Mouse (Mus musculus) lung, adult 18-20 months (tissue): ENCODE data around the gene Magea4.

ENCODE experiments used
- DNase-seq, 2 experiments: peaks; one replicate each; pipeline ENCODE4 v3.0.0; 2022; ENCODE audit warnings: mixed read lengths in 2 of 2

Gene Magea4

DNA sequence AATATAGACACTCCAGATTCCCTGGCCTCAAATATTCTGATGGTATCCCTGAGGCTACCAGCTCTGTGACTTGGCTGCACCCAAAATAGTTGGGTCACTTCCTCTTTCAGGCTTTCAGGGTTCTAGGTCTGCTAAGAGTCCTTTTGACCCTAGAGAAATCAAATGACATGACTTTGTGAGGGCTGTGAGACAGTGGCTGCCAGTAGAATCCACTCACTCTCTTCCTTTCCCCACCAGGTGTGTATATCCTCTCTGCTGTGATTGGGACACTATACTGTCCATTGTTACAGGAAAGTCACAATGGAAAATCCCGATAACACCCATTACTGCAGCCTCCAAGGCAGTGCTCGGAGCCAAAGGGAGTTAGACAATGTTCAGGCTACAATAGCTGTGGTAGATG lies at the start of gene Magea4:
Magea4 (plus strand) TSS at position 301 of the 400 bp plus-strand sequence.
- DNase-seq = no peak

DNA sequence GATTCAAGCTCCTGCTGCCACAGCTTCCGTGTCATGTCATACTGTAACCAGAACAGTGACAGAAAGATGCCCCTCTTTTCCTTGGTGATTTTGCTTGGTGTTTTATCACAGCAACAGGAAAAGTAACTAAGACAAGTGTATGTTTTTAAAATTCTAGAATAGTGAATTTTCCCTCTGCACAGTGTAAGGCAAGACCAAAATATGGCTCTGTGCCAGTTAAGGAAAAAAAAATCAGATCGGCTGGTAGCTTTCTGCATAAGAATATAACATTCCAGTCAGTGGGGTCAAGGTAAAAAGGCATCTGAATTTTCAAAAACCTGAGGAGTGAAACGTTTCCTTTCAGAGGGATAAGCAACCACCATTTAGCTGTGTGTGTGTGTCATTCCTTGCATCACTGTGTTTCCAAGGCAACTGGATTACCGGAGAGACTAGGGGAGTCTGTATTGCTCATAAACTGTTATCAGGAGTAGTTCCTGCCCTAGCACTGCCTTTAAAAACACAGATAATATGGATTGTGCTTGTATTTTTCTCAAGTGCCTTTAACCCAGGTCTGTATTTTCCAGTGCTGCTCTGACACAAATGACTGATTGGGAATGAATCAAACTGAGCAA lies 18.8 kb upstream of the Magea4 start:
- no peak for DNase-seq

DNA sequence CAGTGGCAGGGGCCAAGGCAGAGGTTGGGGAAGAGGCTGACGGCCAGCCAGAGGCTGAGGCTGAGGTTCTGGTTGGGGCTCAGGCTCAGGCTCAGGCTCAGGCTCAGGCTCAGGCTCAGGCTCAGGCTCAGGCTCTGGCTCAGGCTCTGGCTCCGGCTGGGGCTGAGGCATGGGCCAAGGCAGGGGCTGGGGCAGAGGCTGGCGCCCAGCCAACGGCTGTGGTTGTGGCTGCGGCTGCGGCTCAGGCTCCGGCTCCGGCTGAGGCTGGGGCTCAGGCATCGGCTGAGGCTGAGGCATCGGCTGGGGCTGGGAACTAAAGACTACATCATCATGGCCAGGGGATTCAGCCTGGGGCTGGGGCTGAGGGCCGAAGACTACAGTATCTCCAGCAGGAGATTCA lies 48.8 kb downstream of the Magea4 start:
- no peak for DNase-seq
